Mouse (Mus musculus) adrenal gland (tissue): Measurements from ENCODE around the gene Fyn.

ENCODE experiments used
- intact Hi-C: fragments of 180-260 bp; cut with DNase I; formaldehyde crosslinking; loops from one replicate; pipeline ENCODE4 v1.15.1; 2025

Gene Fyn

GRCm38 (mm10) chr10:39378025-39378603, 9.5 kb downstream of the Fyn start:
- intact Hi-C loops, result loop anchor here (5.0 kb wide), 1 partner anchor 134 kb away; no protein-coding TSS in a partner anchor

- intact Hi-C loops, result loop anchor here (5.0 kb wide), 1 partner anchor 133 kb away; no protein-coding TSS in a partner anchor
These were observed 10.6 kb downstream of the Fyn start for GRCm38 (mm10) chr10:39379287-39379686.

GRCm38 (mm10) chr10:39379721-39380370, 11.2 kb downstream of the Fyn start:
- intact Hi-C loops, result loop anchor here (5.0 kb wide), 1 partner anchor 132 kb away; no protein-coding TSS in a partner anchor

GRCm38 (mm10) chr10:39385259-39385658, 16.6 kb downstream of the Fyn start:
- intact Hi-C loops, result loop anchor here (5.0 kb wide), 1 partner anchor 37 kb away; no protein-coding TSS in a partner anchor

- intact Hi-C loops, result loop anchor here (5.0 kb wide), 1 partner anchor 36 kb away; no protein-coding TSS in a partner anchor
These were observed 17.5 kb downstream of the Fyn start for GRCm38 (mm10) chr10:39386203-39386602.

- intact Hi-C loops, result loop anchor here (5.0 kb wide), 1 partner anchor 35 kb away; no protein-coding TSS in a partner anchor
These were observed 18.4 kb downstream of the Fyn start for GRCm38 (mm10) chr10:39387024-39387423.

- intact Hi-C loops, result loop anchor here (5.0 kb wide), 1 partner anchor 35 kb away; no protein-coding TSS in a partner anchor
These were observed 18.9 kb downstream of the Fyn start for GRCm38 (mm10) chr10:39387556-39387955.

- intact Hi-C loops, result loop anchor here (5.0 kb wide), 1 partner anchor 34 kb away; no protein-coding TSS in a partner anchor
These were observed 19.5 kb downstream of the Fyn start for GRCm38 (mm10) chr10:39388144-39388543.

GRCm38 (mm10) chr10:39389451-39389891, 20.8 kb downstream of the Fyn start:
- intact Hi-C loops, result loop anchor here (5.0 kb wide), 1 partner anchor 33 kb away; no protein-coding TSS in a partner anchor

GRCm38 (mm10) chr10:39390541-39390940, 21.9 kb downstream of the Fyn start:
- intact Hi-C loops, result no loop called here

- intact Hi-C loops, result no loop called here
These were observed 24.3 kb downstream of the Fyn start for GRCm38 (mm10) chr10:39392900-39393483.

- intact Hi-C loops, result no loop called here
These were observed 26.9 kb downstream of the Fyn start for GRCm38 (mm10) chr10:39395544-39395943.

GRCm38 (mm10) chr10:39398924-39399323, 30.3 kb downstream of the Fyn start:
- intact Hi-C loops, result no loop called here

GRCm38 (mm10) chr10:39400155-39400554, 31.5 kb downstream of the Fyn start:
- intact Hi-C loops, result no loop called here

GRCm38 (mm10) chr10:39402487-39402886, 33.8 kb downstream of the Fyn start:
- intact Hi-C loops, result no loop called here

- intact Hi-C loops, result no loop called here
These were observed 35.1 kb downstream of the Fyn start for GRCm38 (mm10) chr10:39403706-39404105.

GRCm38 (mm10) chr10:39404175-39404574, 35.5 kb downstream of the Fyn start:
- intact Hi-C loops, result no loop called here

GRCm38 (mm10) chr10:39405982-39406797, 37.5 kb downstream of the Fyn start:
- intact Hi-C loops, result no loop called here

GRCm38 (mm10) chr10:39406798-39407189, 38.1 kb downstream of the Fyn start:
- intact Hi-C loops, result no loop called here

- intact Hi-C loops, result no loop called here
These were observed 38.9 kb downstream of the Fyn start for GRCm38 (mm10) chr10:39407553-39407952.

GRCm38 (mm10) chr10:39409602-39410001, 40.9 kb downstream of the Fyn start:
- intact Hi-C loops, result no loop called here
